Mouse (Mus musculus) left cerebral cortex, postnatal 25 days (tissue): ENCODE measurements around the gene Ly6g6f. TPM values are rescaled to one million over a fixed set of nuclear protein-coding genes. Genes with fewer than 3 reads are reported as not detected.
"Not testable (repeated sequence)": the region's sequence is repeated elsewhere in the genome, so short reads cannot be mapped to it uniquely, and the experiment has no call there.

ENCODE experiments used
- DNase-seq, 2 experiments: peaks; one replicate each; pipeline ENCODE4 v3.0.0; 2022; ENCODE audit warnings: low spot score in 2 of 2, mixed read lengths in 1 of 2
- intact Hi-C: fragments of 180-260 bp; cut with DNase I; formaldehyde crosslinking; loops from one replicate; pipeline ENCODE4 v1.15.1; 2025
- total RNA-seq, 2 experiments: library from RNA; stranded (reverse); gene quantifications; 2 replicates each; pipeline ENCODE4 v1.2.3; 2021

Ly6g6f gene
- total RNA-seq, 2 experiments from 2014 or later, result not detected

GRCm38 (mm10) chr17:35044904-35045806, 40.3 kb downstream of the Ly6g6f start:
- no peak for DNase-seq
- intact Hi-C loops, result no loop called here

- DNase-seq, result no peak
- intact Hi-C loops, result no loop called here
Observed at GRCm38 (mm10) chr17:35043794-35044193, 41.6 kb downstream of the Ly6g6f start.

GRCm38 (mm10) chr17:35039121-35039873, 46.1 kb downstream of the Ly6g6f start:
- intact Hi-C loops, result no loop called here

GRCm38 (mm10) chr17:35034896-35035295, 50.5 kb downstream of the Ly6g6f start:
- intact Hi-C loops, result no loop called here
- no peak for DNase-seq

More at GRCm38 (mm10) chr17:35039121-35039873, 46.1 kb downstream of the Ly6g6f start:
- DNase-seq, result peak in 1 of 2 experiments; percentile 79

GRCm38 (mm10) chr17:35033703-35034102, 51.7 kb downstream of the Ly6g6f start:
- DNase-seq, intact Hi-C loops: not testable (repeated sequence)

GRCm38 (mm10) chr17:35032323-35032870, 53.0 kb downstream of the Ly6g6f start:
- intact Hi-C loops, result no loop called here
- no peak for DNase-seq

- DNase-seq, result no peak
Observed at GRCm38 (mm10) chr17:35031880-35032279, 53.5 kb downstream of the Ly6g6f start.

GRCm38 (mm10) chr17:35031272-35031671, 54.1 kb downstream of the Ly6g6f start:
- intact Hi-C loops, result no loop called here
- DNase-seq, result no peak

More at GRCm38 (mm10) chr17:35031880-35032279, 53.5 kb downstream of the Ly6g6f start:
- intact Hi-C loops, result no loop called here

Other genes with a start within 250 kb of the Ly6g6f start
- 10 to 100 TPM; 52.2 to 57.6 TPM for gene Stk19, start 248.7 kb downstream of the Ly6g6f start, total RNA-seq
- 10 to 100 TPM; 35.9 to 37.1 TPM for gene Dxo, start 248.6 kb downstream of the Ly6g6f start, total RNA-seq
- gene Skiv2l, start 235.4 kb downstream of the Ly6g6f start, total RNA-seq, result 10 to 100 TPM; 64.0 to 65.9 TPM
- gene Nelfe, start 235.2 kb downstream of the Ly6g6f start, total RNA-seq, result 10 to 100 TPM; 30.9 to 37.9 TPM
- gene Cfb, start 223.1 kb downstream of the Ly6g6f start, total RNA-seq, result under 1 TPM in 1 of 2 experiments, not detected in 1; 0.30 TPM
- gene Zbtb12, start 206.1 kb downstream of the Ly6g6f start, total RNA-seq, result 1 to 10 TPM; 6.9 to 7.3 TPM
- gene Gm20547, start 203.6 kb downstream of the Ly6g6f start, total RNA-seq, result not detected
- gene C2, start 187.3 kb downstream of the Ly6g6f start, total RNA-seq, result 1 to 10 TPM; 1.5 to 3.6 TPM
- 100 to 1,000 TPM; 166 to 167 TPM for gene Ehmt2, start 187.1 kb downstream of the Ly6g6f start, total RNA-seq
- under 1 TPM; 0.55 to 0.66 TPM for gene Slc44a4, start 171.1 kb downstream of the Ly6g6f start, total RNA-seq
- 10 to 100 TPM; 42.9 to 44.0 TPM for gene Neu1, start 154.4 kb downstream of the Ly6g6f start, total RNA-seq
- 10 to 100 TPM in 1 of 2 experiments, 1 to 10 TPM in 1; 9.9 to 15.0 TPM for gene Hspa1b, start 126.4 kb downstream of the Ly6g6f start, total RNA-seq
- gene Gm20481, start 115.7 kb downstream of the Ly6g6f start, total RNA-seq, result not detected
- 10 to 100 TPM; 10.8 to 12.6 TPM for gene Hspa1a, start 113.5 kb downstream of the Ly6g6f start, total RNA-seq
- gene Hspa1l, start 112.9 kb downstream of the Ly6g6f start, total RNA-seq, result under 1 TPM; 0.27 to 0.34 TPM
- 10 to 100 TPM; 17.3 to 18.0 TPM for gene Lsm2, start 103.7 kb downstream of the Ly6g6f start, total RNA-seq
- gene Vars, start 84.6 kb downstream of the Ly6g6f start, total RNA-seq, result 10 to 100 TPM; 38.0 to 44.7 TPM
- under 1 TPM; 0.30 to 0.37 TPM for gene Vwa7, start 69.0 kb downstream of the Ly6g6f start, total RNA-seq
- under 1 TPM; 0.60 to 0.83 TPM for gene Sapcd1, start 57.6 kb downstream of the Ly6g6f start, total RNA-seq
- gene Msh5, start 38.9 kb downstream of the Ly6g6f start, total RNA-seq, result under 1 TPM; 0.76 to 0.96 TPM
- 10 to 100 TPM in 1 of 2 experiments, 1 to 10 TPM in 1; 9.9 to 11.6 TPM for gene Clic1, start 35.6 kb downstream of the Ly6g6f start, total RNA-seq
- gene Ddah2, start 26.6 kb downstream of the Ly6g6f start, total RNA-seq, result 10 to 100 TPM; 12.1 to 12.5 TPM
- not detected for gene Ly6g6c, start 20.2 kb downstream of the Ly6g6f start, total RNA-seq
- not detected for gene Mpig6b, start 19.4 kb downstream of the Ly6g6f start, total RNA-seq
- 1 to 10 TPM; 2.4 to 2.7 TPM for gene Ly6g6e, start 8.7 kb downstream of the Ly6g6f start, total RNA-seq
- 1 to 10 TPM in 1 of 2 experiments, under 1 TPM in 1; 0.69 to 1.9 TPM for gene Ly6g6d, start 7.5 kb downstream of the Ly6g6f start, total RNA-seq
- 100 to 1,000 TPM; 107 to 109 TPM for gene Abhd16a, start 3.7 kb upstream of the Ly6g6f start, total RNA-seq
- not detected for gene Ly6g5c, start 22.7 kb upstream of the Ly6g6f start, total RNA-seq
- gene Ly6g5b, start 29.8 kb upstream of the Ly6g6f start, total RNA-seq, result under 1 TPM; 0.69 to 0.94 TPM
- gene Gpank1, start 35.8 kb upstream of the Ly6g6f start, total RNA-seq, result 10 to 100 TPM; 13.1 to 15.2 TPM
- 100 to 1,000 TPM; 183 to 185 TPM for gene Csnk2b, start 36.4 kb upstream of the Ly6g6f start, total RNA-seq
- gene D17H6S53E, start 40.8 kb upstream of the Ly6g6f start, total RNA-seq, result 10 to 100 TPM; 24.1 to 29.8 TPM
- gene Apom, start 46.4 kb upstream of the Ly6g6f start, total RNA-seq, result not detected
- gene Bag6, start 49.6 kb upstream of the Ly6g6f start, total RNA-seq, result 100 to 1,000 TPM; 286 to 292 TPM
- gene Prrc2a, start 79.3 kb upstream of the Ly6g6f start, total RNA-seq, result 100 to 1,000 TPM; 268 to 285 TPM
- gene Aif1, start 90.5 kb upstream of the Ly6g6f start, total RNA-seq, result 10 to 100 TPM; 10.8 to 11.1 TPM
- gene Lst1, start 102.8 kb upstream of the Ly6g6f start, total RNA-seq, result 10 to 100 TPM in 1 of 2 experiments, 1 to 10 TPM in 1; 6.1 to 10.1 TPM
- under 1 TPM; 0.64 to 0.99 TPM for gene Ltb, start 108.8 kb upstream of the Ly6g6f start, total RNA-seq
- not detected for gene Tnf, start 116.4 kb upstream of the Ly6g6f start, total RNA-seq
- gene Lta, start 119.7 kb upstream of the Ly6g6f start, total RNA-seq, result under 1 TPM; 0.34 to 0.39 TPM
- gene Gm16181, start 135.2 kb upstream of the Ly6g6f start, total RNA-seq, result not detected
- gene Atp6v1g2, start 148.1 kb upstream of the Ly6g6f start, total RNA-seq, result 100 to 1,000 TPM; 514 to 578 TPM
- 10 to 100 TPM; 11.7 to 12.8 TPM for gene Nfkbil1, start 150.2 kb upstream of the Ly6g6f start, total RNA-seq
- 100 to 1,000 TPM; 207 to 209 TPM for gene Ddx39b, start 156.1 kb upstream of the Ly6g6f start, total RNA-seq
- gene H2-D1, start 177.1 kb upstream of the Ly6g6f start, total RNA-seq, result 10 to 100 TPM; 18.5 to 18.7 TPM
- gene H2-Q1, start 234.8 kb upstream of the Ly6g6f start, total RNA-seq, result under 1 TPM; 0.39 to 0.96 TPM